Comparison of ENCODE assay signal across 8 mouse cellular contexts in the genomic region with DNA sequence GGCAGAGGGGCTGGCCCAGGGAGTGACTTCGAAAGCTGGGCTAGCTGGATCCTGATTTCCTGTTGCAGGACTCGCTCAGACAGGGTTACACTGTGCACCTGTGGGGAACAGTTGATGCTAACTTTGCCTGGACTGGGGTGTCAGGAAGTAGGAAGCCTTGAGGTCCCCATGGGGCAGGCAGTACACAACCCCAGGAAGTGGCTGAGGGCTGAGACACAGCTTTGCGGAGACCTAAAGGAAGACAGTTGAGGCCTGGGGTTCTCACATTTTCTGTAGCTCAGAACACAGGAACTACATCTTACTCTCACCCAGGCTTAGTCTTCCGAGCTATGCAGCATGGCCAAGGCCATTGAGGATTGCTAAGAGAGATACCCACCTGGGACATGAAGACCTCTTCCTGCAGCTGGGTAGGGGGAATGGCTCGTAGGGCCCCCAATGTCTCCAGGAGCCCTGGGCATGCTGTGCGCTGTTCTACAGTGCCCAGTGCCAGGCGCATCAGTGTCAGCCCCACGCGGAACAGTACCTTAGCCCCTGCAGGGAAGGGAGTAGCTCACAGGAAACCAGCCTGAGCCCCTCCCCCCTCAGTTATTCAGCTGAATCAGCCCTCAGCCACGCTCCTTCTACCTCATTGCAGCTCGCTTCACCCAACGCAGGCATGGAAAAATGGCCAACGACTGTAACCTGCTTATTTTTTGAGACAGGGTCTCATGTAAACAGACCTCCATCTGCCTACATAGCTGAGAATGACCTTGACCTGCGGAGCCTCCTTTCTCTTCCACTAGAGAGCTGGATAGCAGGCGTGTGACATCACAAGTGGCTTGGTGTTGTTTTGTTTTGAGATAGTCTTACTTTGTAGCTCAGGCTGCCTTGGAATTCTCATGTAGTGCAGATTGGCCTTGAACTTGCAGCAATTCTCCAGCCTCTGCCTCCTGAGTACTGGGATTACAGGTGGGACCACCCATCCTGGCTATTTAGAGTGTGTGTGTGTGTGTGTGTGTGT. TPM values are rescaled to one million over a fixed set of nuclear protein-coding genes. Genes with fewer than 3 reads are reported as not detected.
DNase-seq lines count a peak whose midpoint lies in the region; ATAC-seq lines count a peak whose summit lies in the region.

No protein-coding gene starts in this region.

- H3K9ac ChIP-seq in forebrain, embryonic 14.5 days (ENCODE audit: low read length): no peak overlapping the region

- no peak overlapping the region for H3K4me2 ChIP-seq in forebrain, embryonic 14.5 days (ENCODE audit: low read length)

- ATAC-seq in forebrain, embryonic 14.5 days: no peak

- H3K4me3 ChIP-seq in forebrain, embryonic 10.5 days: no peak overlapping the region
- no peak overlapping the region for H3K4me3 ChIP-seq in forebrain, embryonic 14.5 days (ENCODE audit: low read depth, low read length)
- peak overlapping the region; percentile 89 for H3K4me3 ChIP-seq in megakaryocyte, embryonic 14.5 days (replicated peaks)

- 66% methylated on average over 15 of the region's 15 CpGs for WGBS in forebrain, embryonic 10.5 days
- 65% methylated on average over 15 of the region's 15 CpGs for WGBS in forebrain, embryonic 14.5 days

- H3K27ac ChIP-seq in forebrain, embryonic 10.5 days: 0 out of 2 replicates have a peak overlapping the region, but pooled peaks have one; percentile 37
- no peak overlapping the region for H3K27ac ChIP-seq in forebrain, embryonic 14.5 days (ENCODE audit: low read depth, low read length)

- H3K36me3 ChIP-seq in forebrain, embryonic 10.5 days (replicated peaks): no peaks in the 10 kb centered on the region
- no peaks in the 10 kb centered on the region for H3K36me3 ChIP-seq in forebrain, embryonic 14.5 days (ENCODE audit: control insufficient read depth, insufficient read depth, low read length)
- peaks cover 47% of the 10 kb centered on the region for H3K36me3 ChIP-seq in megakaryocyte, embryonic 14.5 days (replicated peaks; ENCODE audit: low read length)

- H3K27me3 ChIP-seq in forebrain, embryonic 10.5 days (ENCODE audit: poor library complexity, severe bottlenecking): no peaks in the 10 kb centered on the region
- no peaks in the 10 kb centered on the region for H3K27me3 ChIP-seq in forebrain, embryonic 14.5 days (replicated peaks; ENCODE audit: control insufficient read depth, insufficient read depth, low read length)
- peaks cover 2% of the 10 kb centered on the region for H3K27me3 ChIP-seq in megakaryocyte, embryonic 14.5 days (replicated peaks)

- no peaks in the 10 kb centered on the region for H3K9me3 ChIP-seq in forebrain, embryonic 10.5 days
- H3K9me3 ChIP-seq in forebrain, embryonic 14.5 days (replicated peaks; ENCODE audit: control insufficient read depth, low read length): no peaks in the 10 kb centered on the region
- no peaks in the 10 kb centered on the region for H3K9me3 ChIP-seq in megakaryocyte, embryonic 14.5 days

- peaks cover 30% of the 10 kb centered on the region for H3K4me1 ChIP-seq in forebrain, embryonic 10.5 days
- H3K4me1 ChIP-seq in forebrain, embryonic 14.5 days (ENCODE audit: control insufficient read depth, insufficient read depth, low read length): no peaks in the 10 kb centered on the region
- peaks cover 89% of the 10 kb centered on the region for H3K4me1 ChIP-seq in megakaryocyte, embryonic 14.5 days

- no peak for DNase-seq in forebrain, embryonic 10.5 days (ENCODE audit: extremely low spot score, low spot score)
- no peak for DNase-seq in forebrain, embryonic 14.5 days (ENCODE audit: low spot score)
- peak; percentile 93 for DNase-seq in 416B (ENCODE audit: low read depth)
- peak; percentile 47 for DNase-seq in heart, postnatal 4 days
- DNase-seq in cerebellum, adult 9-11 months: no peak
- DNase-seq in cerebellum, postnatal 14 days: no peak
- no peak for DNase-seq in neural tube, embryonic 10.5 days (ENCODE audit: extremely low spot score, low spot score)

RNA-seq across cellular contexts. Expression of a gene that starts 5.8 kb away (rescaled TPM):
- polyA plus RNA-seq in forebrain, embryonic 10.5 days (2016; fragmentation: Nextera tagmentation; extraction: Ambion mirVana): 0.43 and 0.47 TPM in 2 replicates
- 0.52 and 0.80 TPM in 2 replicates for polyA plus RNA-seq in forebrain, embryonic 14.5 days (2014; fragmentation: Nextera tagmentation; extraction: Ambion mirVana)
- total RNA-seq in heart, postnatal 4 days (2021): 1 to 10 TPM; 2.0 to 2.1 TPM
- 24.1 and 31.5 TPM in 2 replicates for polyA plus RNA-seq in megakaryocyte, embryonic 14.5 days (2012; ENCODE audit: insufficient read depth, low replicate concordance)

RNA-seq across cellular contexts. Expression of a gene that starts 6.6 kb away (rescaled TPM):
- polyA plus RNA-seq in forebrain, embryonic 10.5 days (2016; fragmentation: Nextera tagmentation; extraction: Ambion mirVana): 998 and 1,002 TPM in 2 replicates
- polyA plus RNA-seq in forebrain, embryonic 14.5 days (2014; fragmentation: Nextera tagmentation; extraction: Ambion mirVana): 608 and 689 TPM in 2 replicates
- 100 to 1,000 TPM; 481 to 484 TPM for total RNA-seq in heart, postnatal 4 days (2021)
- 268 and 792 TPM in 2 replicates for polyA plus RNA-seq in megakaryocyte, embryonic 14.5 days (2012; ENCODE audit: insufficient read depth, low replicate concordance)

RNA-seq across cellular contexts. Expression of a gene that starts 10.0 kb away (rescaled TPM):
- 2.5 TPM in 2 replicates for polyA plus RNA-seq in forebrain, embryonic 10.5 days (2016; fragmentation: Nextera tagmentation; extraction: Ambion mirVana)
- polyA plus RNA-seq in forebrain, embryonic 14.5 days (2014; fragmentation: Nextera tagmentation; extraction: Ambion mirVana): 3.9 and 4.2 TPM in 2 replicates
- total RNA-seq in heart, postnatal 4 days (2021): 10 to 100 TPM; 46.7 to 49.0 TPM
- polyA plus RNA-seq in megakaryocyte, embryonic 14.5 days (2012; ENCODE audit: insufficient read depth, low replicate concordance): 1.3 and 5.6 TPM in 2 replicates

RNA-seq across cellular contexts. Expression of a gene that starts 16.2 kb away (rescaled TPM):
- polyA plus RNA-seq in forebrain, embryonic 10.5 days (2016; fragmentation: Nextera tagmentation; extraction: Ambion mirVana): 57.4 and 67.1 TPM in 2 replicates
- polyA plus RNA-seq in forebrain, embryonic 14.5 days (2014; fragmentation: Nextera tagmentation; extraction: Ambion mirVana): 25.5 and 25.7 TPM in 2 replicates
- total RNA-seq in heart, postnatal 4 days (2021): 1 to 10 TPM; 8.3 to 8.4 TPM
- polyA plus RNA-seq in megakaryocyte, embryonic 14.5 days (2012; ENCODE audit: insufficient read depth, low replicate concordance): 22.1 and 24.3 TPM in 2 replicates

RNA-seq across cellular contexts. Expression of a gene that starts 22.1 kb away (rescaled TPM):
- 59.7 TPM in 2 replicates for polyA plus RNA-seq in forebrain, embryonic 10.5 days (2016; fragmentation: Nextera tagmentation; extraction: Ambion mirVana)
- 32.3 and 35.5 TPM in 2 replicates for polyA plus RNA-seq in forebrain, embryonic 14.5 days (2014; fragmentation: Nextera tagmentation; extraction: Ambion mirVana)
- 10 to 100 TPM; 26.0 to 26.3 TPM for total RNA-seq in heart, postnatal 4 days (2021)
- polyA plus RNA-seq in megakaryocyte, embryonic 14.5 days (2012; ENCODE audit: insufficient read depth, low replicate concordance): 108 and 492 TPM in 2 replicates

Comparison
In these comparisons a context has a peak if more than half of its experiments do, and no peak if none do; other contexts are left out.
1. DNase-seq: peak in 416B (single experiment) and heart, postnatal 4 days (single experiment); none in forebrain, embryonic 10.5 days (single experiment), forebrain, embryonic 14.5 days (single experiment), cerebellum, adult 9-11 months (single experiment), cerebellum, postnatal 14 days (0 of 2) and neural tube, embryonic 10.5 days (single experiment).
2. RNA of a gene that starts 5.8 kb away (polyA plus RNA-seq): 24.1 to 31.5 TPM in megakaryocyte, embryonic 14.5 days; 0.52 to 0.80 TPM in forebrain, embryonic 14.5 days and 0.43 to 0.47 TPM in forebrain, embryonic 10.5 days; every median in the first group is over 10 times any median in the second.